Mouse (Mus musculus): Measurements from ENCODE around the gene Neo1.

GRCm38 (mm10) chr9:59070216-59070615, 34.0 kb upstream of the Neo1 start:
- no peak for TF ChIP-seq CTCF (IDR thresholded peaks at IDR 0.05; ENCODE audit: low read depth, low read length)
- TF ChIP-seq POLR2AphosphoS5 (IDR thresholded peaks at IDR 0.05; ENCODE audit: insufficient replicate concordance, low read depth, low read length): no peak
- TF ChIP-seq GATA1 (IDR thresholded peaks at IDR 0.05; ENCODE audit: borderline replicate concordance, low read length): no peak
- no peak for TF ChIP-seq TAL1 (conservative IDR thresholded peaks at IDR 0.05; ENCODE audit: low read depth, low read length)
